Comparison of ENCODE assay signal across 14 mouse cellular contexts in the genomic region with DNA sequence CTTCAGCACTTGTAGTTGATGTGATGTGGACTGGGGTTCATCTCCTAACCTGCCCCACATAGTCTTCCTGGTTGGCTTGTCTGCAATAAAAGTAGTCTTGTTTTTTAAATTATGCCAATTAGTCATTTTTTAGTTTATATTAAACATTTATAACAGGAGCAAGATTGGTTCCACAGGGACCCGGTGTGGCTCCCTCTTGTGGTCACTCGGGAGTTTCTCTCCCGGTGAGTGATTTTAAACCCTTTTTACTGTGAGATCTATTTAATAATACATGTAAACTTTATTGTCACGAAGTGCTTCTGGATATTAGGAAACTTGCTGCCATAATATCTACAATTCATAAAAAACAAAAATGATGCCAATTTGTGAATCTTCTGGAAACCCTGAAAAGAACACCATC. TPM values are rescaled to one million over a fixed set of nuclear protein-coding genes. Genes with fewer than 3 reads are reported as not detected.
DNase-seq lines count a peak whose midpoint lies in the region; ATAC-seq and TF ChIP-seq lines count a peak whose summit lies in the region.
"Had no signal": no experiment of that assay in that cellular context is flagged by ENCODE, and none has a peak within 500 bp of the region (broad histone marks: within the 10 kb centered on the region; RNA-seq: fewer than 3 reads in every experiment).

No protein-coding gene starts in this region.

- H3K4me1 ChIP-seq in heart, adult 2 months (ENCODE audit: control insufficient read depth, insufficient read depth, low read length) = no peaks in the 10 kb centered on the region
- H3K4me1 ChIP-seq in heart, embryonic 12.5 days (replicated peaks) = 0 out of 2 replicates have a peak, but pooled peaks cover 5% of the 10 kb centered on the region
- no peaks in the 10 kb centered on the region for H3K4me1 ChIP-seq in lung, embryonic 14.5 days (ENCODE audit: insufficient read depth)
- H3K4me1 ChIP-seq in G1E (ENCODE audit: insufficient read depth, low read depth, low read length) = peaks cover 18% of the 10 kb centered on the region
- H3K4me1 ChIP-seq: embryonic facial prominence, embryonic 15.5 days had no signal

- no peak for DNase-seq in heart, adult 2 months
- peak; percentile 31 for DNase-seq in lung, embryonic 14.5 days
- no peak for DNase-seq in lung, postnatal 4 days
- no peak for DNase-seq in G1E (ENCODE audit: low spot score)
- no peak for DNase-seq in thymus, postnatal 36 days
- DNase-seq: lung, postnatal 36 days; right cerebral cortex, postnatal 14 days had no signal

- TF ChIP-seq EP300 in heart, adult 2 months (IDR thresholded peaks at IDR 0.05; ENCODE audit: insufficient read depth, low read depth, low read length) = no peak

- H3K36me3 ChIP-seq in heart, adult 2 months (ENCODE audit: control insufficient read depth, insufficient read depth, low read length) = no peaks in the 10 kb centered on the region
- H3K36me3 ChIP-seq in heart, embryonic 12.5 days = peaks cover 38% of the 10 kb centered on the region
- peaks cover 24% of the 10 kb centered on the region; the same call in 1 of the 2 replicates for H3K36me3 ChIP-seq in lung, embryonic 14.5 days (ENCODE audit: insufficient read depth)
- peaks cover 65% of the 10 kb centered on the region for H3K36me3 ChIP-seq in G1E (replicated peaks)

- H3K27me3 ChIP-seq in heart, adult 2 months (ENCODE audit: control insufficient read depth, insufficient read depth, low read length) = no peaks in the 10 kb centered on the region
- H3K27me3 ChIP-seq in heart, embryonic 12.5 days (replicated peaks) = no peaks in the 10 kb centered on the region
- no peaks in the 10 kb centered on the region for H3K27me3 ChIP-seq in lung, embryonic 14.5 days (ENCODE audit: insufficient read depth, low read length)
- H3K27me3 ChIP-seq in G1E (ENCODE audit: insufficient read depth, low read length) = no peaks in the 10 kb centered on the region
- H3K27me3 ChIP-seq: embryonic facial prominence, embryonic 15.5 days had no signal

- no peak for ATAC-seq in heart, embryonic 12.5 days (ENCODE audit: insufficient number of reproducible peaks, low FRiP score)
- no peak for ATAC-seq in lung, embryonic 14.5 days (ENCODE audit: insufficient read depth)
- no peak for ATAC-seq in G1E (ENCODE audit: extremely low read depth, insufficient number of reproducible peaks, low FRiP score, poor library complexity, severe bottlenecking)
- peak; percentile 67 for ATAC-seq in megakaryocyte progenitor cell, adult 5-6 weeks (replicated peaks; ENCODE audit: poor library complexity)
- no peak for ATAC-seq in erythroid progenitor cell, adult 5-6 weeks (replicated peaks; ENCODE audit: low FRiP score, poor library complexity, severe bottlenecking)

- peak; percentile 71 for TF ChIP-seq CTCF in heart, adult 2 months (IDR thresholded peaks at IDR 0.05)
- TF ChIP-seq CTCF in lung, embryonic 14.5 days (IDR thresholded peaks at IDR 0.05; ENCODE audit: low read depth) = peak; percentile 33; the same call in 1 of the 2 replicates
- TF ChIP-seq CTCF in G1E (IDR thresholded peaks at IDR 0.05; ENCODE audit: low read depth, low read length) = peak; percentile 46; the same call in 1 of the 2 replicates

- H3K4me3 ChIP-seq in heart, adult 2 months = no peak overlapping the region
- no peak overlapping the region for H3K4me3 ChIP-seq in heart, embryonic 12.5 days
- H3K4me3 ChIP-seq in lung, embryonic 14.5 days (ENCODE audit: low read depth, low read length) = no peak overlapping the region
- H3K4me3 ChIP-seq in G1E (ENCODE audit: low read depth, low read length) = no peak overlapping the region
- H3K4me3 ChIP-seq: embryonic facial prominence, embryonic 15.5 days had no signal

- no peaks in the 10 kb centered on the region for H3K79me2 ChIP-seq in heart, adult 2 months (replicated peaks; ENCODE audit: control insufficient read depth, insufficient read depth, low read length)

- H3K9ac ChIP-seq in heart, adult 2 months (ENCODE audit: low read depth, low read length) = no peak overlapping the region
- H3K9ac ChIP-seq in heart, embryonic 12.5 days = no peak overlapping the region
- no peak overlapping the region for H3K9ac ChIP-seq in lung, embryonic 14.5 days
- H3K9ac ChIP-seq: embryonic facial prominence, embryonic 15.5 days; hindbrain, embryonic 14.5 days had no signal

- WGBS in heart, adult 2 months = 77% methylated on average over 4 of the region's 4 CpGs
- WGBS in heart, embryonic 12.5 days = 70% methylated on average over 4 of the region's 4 CpGs
- WGBS in lung, embryonic 14.5 days = 71% methylated on average over 4 of the region's 4 CpGs

- no peak overlapping the region for H3K27ac ChIP-seq in heart, adult 2 months
- no peak overlapping the region for H3K27ac ChIP-seq in heart, embryonic 12.5 days (ENCODE audit: poor library complexity, severe bottlenecking)
- H3K27ac ChIP-seq in lung, embryonic 14.5 days (ENCODE audit: low read depth) = no peak overlapping the region
- H3K27ac ChIP-seq: embryonic facial prominence, embryonic 15.5 days; hindbrain, embryonic 14.5 days had no signal

- no peak overlapping the region for H3K4me2 ChIP-seq in heart, embryonic 12.5 days
- H3K4me2 ChIP-seq in lung, embryonic 14.5 days = no peak overlapping the region
- H3K4me2 ChIP-seq: embryonic facial prominence, embryonic 15.5 days; hindbrain, embryonic 14.5 days had no signal

- TF ChIP-seq POLR2A in heart, adult 2 months (IDR thresholded peaks at IDR 0.05; ENCODE audit: insufficient read depth, low read depth, low read length) = no peak

- H3K9me3 ChIP-seq in heart, embryonic 12.5 days (replicated peaks) = no peaks in the 10 kb centered on the region
- H3K9me3 ChIP-seq in lung, embryonic 14.5 days (ENCODE audit: low read depth, low read length) = no peaks in the 10 kb centered on the region
- no peaks in the 10 kb centered on the region for H3K9me3 ChIP-seq in G1E (replicated peaks)
- H3K9me3 ChIP-seq: embryonic facial prominence, embryonic 15.5 days had no signal

- intact Hi-C loops in heart, adult 2 months (cut with DNase I) = no loop called here

RNA-seq across cellular contexts. Expression of a gene that starts 17.0 kb away (rescaled TPM):
- total RNA-seq in heart, adult 2 months (2021) = not detected
- 0.14 and 0.15 TPM in 2 replicates for polyA plus RNA-seq in heart, adult 2 months (2012; rRNA removed)
- polyA plus RNA-seq in heart, embryonic 12.5 days (2016; fragmentation: Nextera tagmentation; extraction: Ambion mirVana) = not detected in 2 replicates
- polyA plus RNA-seq in lung, embryonic 14.5 days (2014; fragmentation: Nextera tagmentation; extraction: Ambion mirVana) = not detected in 2 replicates
- total RNA-seq in G1E (2014; fragmentation: Nextera tagmentation) (not detected in 2 replicates), G1E (2017) (not detected in 2 replicates)
- polyA plus RNA-seq in G1E (2012) = not detected in 2 replicates
- total RNA-seq in megakaryocyte progenitor cell, adult 5-6 weeks (2015) = not detected in 2 replicates
- 0.68 TPM in 1 of 2 replicates, not detected in the other for total RNA-seq in megakaryocyte progenitor cell, adult 5-6 weeks (2017)
- not detected in 2 replicates for total RNA-seq in erythroid progenitor cell, adult 5-6 weeks (2015; ENCODE audit: low replicate concordance)
- not detected in 2 replicates for total RNA-seq in erythroid progenitor cell, adult 5-6 weeks (2017; ENCODE audit: low replicate concordance)
- total RNA-seq: gastrocnemius, adult 8-10 months; layer of hippocampus, postnatal 14 days had no signal
- polyA plus RNA-seq: embryonic facial prominence, embryonic 15.5 days; hindbrain, embryonic 14.5 days had no signal

RNA-seq across cellular contexts. Expression of a gene that starts 23.0 kb away (rescaled TPM):
- total RNA-seq in heart, adult 2 months (2021) = 10 to 100 TPM; 89.7 to 97.6 TPM
- 58.8 and 117 TPM in 2 replicates for polyA plus RNA-seq in heart, adult 2 months (2012; rRNA removed)
- polyA plus RNA-seq in heart, embryonic 12.5 days (2016; fragmentation: Nextera tagmentation; extraction: Ambion mirVana) = 67.7 and 69.3 TPM in 2 replicates
- polyA plus RNA-seq in lung, embryonic 14.5 days (2014; fragmentation: Nextera tagmentation; extraction: Ambion mirVana) = 80.3 and 82.6 TPM in 2 replicates
- total RNA-seq in G1E (2014; fragmentation: Nextera tagmentation) = 202 and 212 TPM in 2 replicates
- total RNA-seq in G1E (2017) = 202 and 227 TPM in 2 replicates
- 60.2 and 81.6 TPM in 2 replicates for polyA plus RNA-seq in G1E (2012)
- 112 and 131 TPM in 2 replicates for total RNA-seq in megakaryocyte progenitor cell, adult 5-6 weeks (2015)
- 179 and 200 TPM in 2 replicates for total RNA-seq in megakaryocyte progenitor cell, adult 5-6 weeks (2017)
- 67.4 and 171 TPM in 2 replicates for total RNA-seq in erythroid progenitor cell, adult 5-6 weeks (2015; ENCODE audit: low replicate concordance)
- 86.9 and 115 TPM in 2 replicates for total RNA-seq in erythroid progenitor cell, adult 5-6 weeks (2017; ENCODE audit: low replicate concordance)

RNA-seq across cellular contexts. Expression of a gene that starts 37.6 kb away (rescaled TPM):
- 1 to 10 TPM; 3.5 to 5.0 TPM for total RNA-seq in heart, adult 2 months (2021)
- 2.8 and 5.5 TPM in 2 replicates for polyA plus RNA-seq in heart, adult 2 months (2012; rRNA removed)
- polyA plus RNA-seq in heart, embryonic 12.5 days (2016; fragmentation: Nextera tagmentation; extraction: Ambion mirVana) = 9.6 TPM in 2 replicates
- polyA plus RNA-seq in lung, embryonic 14.5 days (2014; fragmentation: Nextera tagmentation; extraction: Ambion mirVana) = 13.4 and 14.7 TPM in 2 replicates
- 21.6 and 60.5 TPM in 2 replicates for total RNA-seq in G1E (2014; fragmentation: Nextera tagmentation)
- total RNA-seq in G1E (2017) = 28.9 and 38.8 TPM in 2 replicates
- 2.8 and 4.0 TPM in 2 replicates for polyA plus RNA-seq in G1E (2012)
- 13.0 and 15.4 TPM in 2 replicates for total RNA-seq in megakaryocyte progenitor cell, adult 5-6 weeks (2015)
- 27.4 and 32.4 TPM in 2 replicates for total RNA-seq in megakaryocyte progenitor cell, adult 5-6 weeks (2017)
- total RNA-seq in erythroid progenitor cell, adult 5-6 weeks (2015; ENCODE audit: low replicate concordance) = 3.4 and 13.0 TPM in 2 replicates
- 10.3 and 14.9 TPM in 2 replicates for total RNA-seq in erythroid progenitor cell, adult 5-6 weeks (2017; ENCODE audit: low replicate concordance)

RNA-seq across cellular contexts. Expression of a gene that starts 38.1 kb away (rescaled TPM):
- 1 to 10 TPM; 8.8 to 9.3 TPM for total RNA-seq in heart, adult 2 months (2021)
- polyA plus RNA-seq in heart, adult 2 months (2012; rRNA removed) = 5.4 and 7.5 TPM in 2 replicates
- polyA plus RNA-seq in heart, embryonic 12.5 days (2016; fragmentation: Nextera tagmentation; extraction: Ambion mirVana) = 12.9 and 16.9 TPM in 2 replicates
- polyA plus RNA-seq in lung, embryonic 14.5 days (2014; fragmentation: Nextera tagmentation; extraction: Ambion mirVana) = 11.5 and 12.4 TPM in 2 replicates
- total RNA-seq in G1E (2014; fragmentation: Nextera tagmentation) (34.4 and 48.0 TPM in 2 replicates), G1E (2017) (27.4 and 29.0 TPM in 2 replicates)
- polyA plus RNA-seq in G1E (2012) = 3.9 and 4.9 TPM in 2 replicates
- total RNA-seq in megakaryocyte progenitor cell, adult 5-6 weeks (2015) = 18.6 and 34.9 TPM in 2 replicates
- total RNA-seq in megakaryocyte progenitor cell, adult 5-6 weeks (2017) = 17.3 and 19.4 TPM in 2 replicates
- 0.36 and 4.6 TPM in 2 replicates for total RNA-seq in erythroid progenitor cell, adult 5-6 weeks (2015; ENCODE audit: low replicate concordance)
- 0.23 and 9.2 TPM in 2 replicates for total RNA-seq in erythroid progenitor cell, adult 5-6 weeks (2017; ENCODE audit: low replicate concordance)
